Mouse (Mus musculus) inflammation-experienced regulatory T-cells, adult 6 months (primary cell): Measurements from ENCODE around the gene Atp11b. TPM values are rescaled to one million over a fixed set of nuclear protein-coding genes. Genes with fewer than 3 reads are reported as not detected.
A peak's percentile ranks its signal among the peaks of the same experiment; 100 is the strongest.

ENCODE experiments used
- ATAC-seq: one replicate; pipeline ENCODE4 v1.8.0; 2017
- polyA plus RNA-seq, 3 experiments: library from polyadenylated mRNA; unstranded; fragments of 100-300 nt; shearing (Covaris generic); gene quantifications; one replicate each; pipeline ENCODE4 v1.2.1; 2017

Gene Atp11b
- polyA plus RNA-seq = 10 to 100 TPM; 51.2 to 60.5 (median 53.6) TPM

- peak; percentile 87 for ATAC-seq
Measured at GRCm38 (mm10) chr3:35753825-35754767, at the start of gene Atp11b. Gene Atp11b, plus strand, starts transcription at chr3:35754106.

GRCm38 (mm10) chr3:35704328-35704613, 49.6 kb upstream of the Atp11b start:
- no peak for ATAC-seq

DNA sequence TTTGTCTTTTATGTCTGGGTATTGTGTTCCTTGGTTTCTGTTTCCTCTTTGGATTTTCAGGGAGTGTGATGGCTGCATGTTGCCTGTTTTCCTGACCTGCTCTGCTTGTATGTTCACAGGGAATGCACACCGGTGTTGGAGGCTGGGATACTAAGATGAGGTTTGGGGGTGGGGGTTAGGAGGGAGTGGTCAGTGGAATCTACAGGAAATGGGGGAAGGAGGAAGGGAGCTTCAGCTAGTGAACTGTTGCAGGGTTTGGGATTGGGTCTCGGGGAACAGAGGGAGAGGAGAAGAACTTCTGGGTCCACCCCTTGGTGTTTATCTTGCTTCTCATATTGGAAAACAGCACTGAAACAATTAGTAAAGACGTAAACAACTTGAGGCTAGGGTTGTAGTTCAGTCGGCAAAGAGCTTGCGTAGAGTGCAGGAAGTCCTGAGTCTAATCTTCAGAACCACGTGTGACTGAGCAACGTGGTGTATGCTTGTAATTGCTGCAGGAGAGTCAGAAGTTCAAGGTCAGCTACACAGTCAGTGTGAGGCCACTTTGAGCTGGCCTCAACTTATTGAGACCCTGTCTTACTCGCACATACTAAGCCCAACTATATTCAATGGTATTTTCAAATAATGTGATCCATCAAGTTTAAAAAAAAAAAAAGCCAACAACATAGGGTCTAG, 34.2 kb upstream of the Atp11b start:
- no peak for ATAC-seq

DNA sequence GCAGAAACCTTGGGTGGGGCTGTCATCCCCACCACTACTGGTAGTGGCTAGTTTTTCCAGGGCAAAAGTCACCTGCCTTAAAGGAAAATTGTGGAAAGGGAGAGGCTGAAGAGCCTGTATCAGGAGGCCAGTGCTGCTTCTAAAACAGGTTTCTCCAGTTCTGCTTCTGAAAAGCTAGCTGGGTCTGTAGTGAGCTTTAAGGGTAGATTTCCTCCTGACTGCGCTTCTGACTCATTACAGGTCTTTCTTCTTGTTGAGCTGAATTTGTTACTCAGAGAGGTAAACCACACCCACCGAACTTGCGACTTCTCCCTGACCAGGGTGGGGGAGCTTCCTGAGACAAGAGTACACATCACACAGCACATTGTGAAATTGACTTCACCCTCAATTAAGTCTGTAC, 33.1 kb upstream of the Atp11b start:
- peak; percentile 93 for ATAC-seq

DNA sequence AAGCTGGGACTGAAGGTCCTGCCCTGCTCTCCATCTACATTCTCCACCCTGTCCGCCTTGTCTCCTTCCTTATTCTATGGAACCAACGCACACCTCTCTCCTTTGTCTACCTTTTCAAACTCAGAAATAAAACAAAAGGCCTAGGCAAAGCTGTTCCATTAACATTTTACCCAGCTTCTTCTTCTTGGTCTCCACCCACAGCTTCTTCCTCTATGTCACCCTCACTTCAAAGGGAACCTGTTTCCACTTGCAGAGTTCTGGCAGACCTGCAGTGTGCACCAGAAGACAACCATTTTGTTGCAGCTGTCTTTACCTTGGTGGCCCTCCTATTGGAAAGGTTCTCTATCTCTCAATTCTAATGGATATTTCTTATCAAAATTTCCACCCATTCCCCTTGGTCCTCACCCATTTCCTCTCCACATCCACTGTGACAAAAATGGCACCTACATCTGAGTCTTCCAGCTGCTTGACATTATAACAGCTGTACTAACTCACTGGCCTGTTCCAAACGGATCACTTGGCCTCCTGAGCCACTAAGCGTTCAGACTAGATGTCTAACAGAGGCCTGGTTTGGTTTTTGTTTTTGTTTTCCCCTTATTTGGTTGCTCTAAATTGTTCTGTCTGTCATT, 32.0 kb upstream of the Atp11b start:
- ATAC-seq = peak; percentile 59

DNA sequence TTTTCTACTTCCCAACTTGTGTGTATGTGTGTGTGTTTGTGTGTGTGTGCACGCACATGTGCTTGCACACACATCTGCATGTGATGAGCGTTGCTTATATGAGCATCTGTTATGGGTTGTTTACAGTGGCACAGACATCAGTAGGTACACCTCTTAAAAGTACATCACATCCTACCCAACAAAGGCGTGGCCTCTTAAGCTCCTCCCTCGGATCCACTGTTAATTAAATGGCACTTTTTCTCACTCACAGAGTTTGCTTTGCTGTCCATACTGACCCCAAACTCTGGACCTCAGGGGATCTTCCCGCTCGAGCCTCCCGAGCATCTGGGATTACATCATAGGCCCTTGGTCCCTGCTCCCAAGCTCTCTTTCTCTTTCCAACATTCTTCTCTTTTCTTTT, 31.1 kb upstream of the Atp11b start:
- ATAC-seq = no peak

- no peak for ATAC-seq
Measured at GRCm38 (mm10) chr3:35723586-35724322, 30.2 kb upstream of the Atp11b start.

DNA sequence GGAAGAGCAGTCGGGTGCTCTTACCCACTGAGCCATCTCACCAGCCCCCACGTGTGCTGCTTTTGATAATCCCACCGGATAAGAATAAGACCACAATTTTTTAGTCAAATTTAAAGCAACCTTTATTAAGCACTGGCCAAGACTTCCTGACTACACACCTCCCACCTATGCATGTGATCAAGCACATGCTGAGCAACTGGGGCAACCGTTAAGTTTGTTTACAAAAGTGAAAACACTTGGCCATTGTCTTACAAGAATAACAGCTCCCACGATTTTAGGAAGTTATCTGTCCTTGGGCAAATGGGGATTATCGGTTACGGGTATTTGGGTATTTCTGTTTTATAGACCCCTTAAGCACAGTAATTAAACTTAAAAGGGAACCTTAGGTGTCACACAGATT, 28.8 kb upstream of the Atp11b start:
- ATAC-seq = no peak

DNA sequence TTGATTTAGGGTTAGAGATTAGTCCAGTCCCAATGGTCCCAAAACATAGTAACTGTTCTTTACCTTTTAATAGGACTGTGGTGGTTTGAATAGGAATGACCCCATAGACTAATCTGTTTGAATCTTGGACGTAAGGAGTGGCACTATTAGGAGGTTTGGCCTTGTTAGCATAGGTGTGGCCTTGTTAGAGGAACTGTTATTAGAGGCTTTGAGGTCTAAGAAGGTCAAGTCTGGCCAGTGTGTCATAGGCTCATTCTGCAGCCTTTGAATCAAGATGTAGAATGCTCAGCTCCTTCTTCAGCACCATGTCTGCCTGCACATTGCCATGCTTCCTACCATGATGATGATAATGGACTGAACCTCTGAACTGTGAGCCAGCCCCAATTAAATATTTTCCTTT, 27.0 kb upstream of the Atp11b start:
- ATAC-seq = no peak

DNA sequence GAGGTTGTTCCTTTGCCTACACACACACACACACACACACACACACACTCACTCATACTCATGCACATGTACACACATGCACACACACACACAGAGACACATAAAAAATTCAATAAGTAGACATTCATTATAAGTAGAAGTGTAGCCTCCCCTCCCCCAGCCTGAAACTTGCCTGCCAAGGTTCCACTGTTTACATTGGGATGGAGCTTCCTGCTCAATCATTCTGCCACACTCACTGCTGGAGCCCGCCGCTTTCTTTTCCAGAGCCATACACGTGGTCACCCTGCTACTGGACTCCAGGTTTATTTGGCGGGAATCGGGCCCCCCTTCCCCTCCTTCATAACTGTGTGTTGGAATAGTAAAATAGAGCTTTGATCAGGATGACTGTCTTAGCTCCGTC, 24.4 kb upstream of the Atp11b start:
- ATAC-seq = no peak

DNA sequence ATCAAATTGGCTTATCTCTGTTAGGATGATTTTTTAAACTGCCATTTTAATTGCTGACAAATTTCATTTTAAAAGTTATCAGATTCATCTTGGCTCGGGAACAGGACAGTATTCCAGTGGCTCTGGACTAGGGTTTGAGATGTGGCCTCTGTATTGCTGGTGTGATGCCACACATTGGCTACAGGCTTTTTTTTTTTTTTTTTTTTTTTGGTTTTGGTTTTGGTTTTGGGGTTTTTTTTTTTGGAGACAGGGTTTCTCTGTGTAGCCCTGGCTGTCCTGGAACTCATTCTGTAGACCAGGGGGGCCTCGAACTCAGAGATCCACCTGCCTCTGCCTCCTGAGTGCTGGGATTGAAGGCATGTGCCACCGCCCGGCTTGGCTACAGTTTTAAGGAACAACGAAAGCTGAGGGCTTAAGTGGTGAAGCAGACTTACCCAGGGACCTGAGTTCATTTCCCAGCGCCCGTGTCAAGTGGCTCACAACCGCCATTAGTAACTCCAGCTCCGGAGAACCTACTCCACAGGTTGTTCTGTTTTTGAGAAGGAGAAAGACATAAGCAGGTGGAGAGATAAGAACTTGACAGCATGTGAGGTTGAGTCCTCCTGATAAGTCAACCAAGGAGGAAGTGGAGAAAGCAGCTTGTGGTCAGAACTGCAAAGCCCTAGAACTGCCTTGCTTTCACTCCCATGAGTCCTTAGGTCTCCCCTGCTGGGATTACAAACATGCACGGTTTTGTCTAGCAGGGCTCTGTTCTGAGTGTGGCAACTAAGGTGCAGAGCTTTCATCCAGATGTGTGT, 21.7 kb upstream of the Atp11b start:
- peak; percentile 81 for ATAC-seq

DNA sequence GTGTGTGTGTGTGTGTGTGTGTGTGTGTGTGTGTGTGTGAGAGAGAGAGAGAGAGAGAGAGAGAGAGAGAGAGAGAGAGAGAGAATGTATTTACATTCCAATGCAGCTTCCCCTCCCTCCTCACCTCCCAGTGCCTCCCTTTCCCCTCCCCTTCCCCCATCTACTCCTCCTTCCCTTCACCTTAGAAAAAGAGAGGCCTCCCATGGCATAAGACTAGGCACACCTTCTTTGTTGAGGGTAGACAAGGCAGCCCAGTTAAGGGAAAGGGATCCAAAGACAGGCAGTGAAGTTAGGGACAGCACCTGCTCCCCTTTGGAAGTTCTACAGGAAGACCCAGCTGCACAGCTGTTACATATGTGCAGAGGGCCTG, 21.1 kb upstream of the Atp11b start:
- ATAC-seq = no peak

- ATAC-seq = no peak
Measured at GRCm38 (mm10) chr3:35734509-35734908, 19.4 kb upstream of the Atp11b start.

GRCm38 (mm10) chr3:35738071-35738470, 15.8 kb upstream of the Atp11b start:
- no peak for ATAC-seq

DNA sequence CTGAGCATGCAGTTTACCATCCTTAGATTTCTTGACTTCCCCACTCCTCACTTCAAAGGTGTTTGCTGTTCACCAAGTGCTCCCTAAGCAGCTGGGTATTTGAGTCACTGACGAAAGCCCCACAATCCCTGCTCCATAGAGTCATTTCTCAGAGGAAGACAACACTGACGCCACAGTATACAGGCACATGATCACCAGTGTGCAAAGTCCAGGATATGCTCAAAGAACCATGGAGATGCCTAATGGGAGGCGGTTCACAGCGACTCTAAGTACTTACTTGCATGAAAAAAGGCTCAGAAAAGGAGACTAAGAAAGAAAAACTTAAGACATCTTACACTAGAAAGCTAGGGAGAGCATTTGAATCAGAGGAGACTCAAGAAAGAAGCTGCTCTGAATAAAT, 8.9 kb upstream of the Atp11b start:
- ATAC-seq = no peak

- peak; percentile 94 for ATAC-seq
Measured at GRCm38 (mm10) chr3:35746840-35747456, 7.0 kb upstream of the Atp11b start.

GRCm38 (mm10) chr3:35750286-35750685, 3.6 kb upstream of the Atp11b start:
- no peak for ATAC-seq

DNA sequence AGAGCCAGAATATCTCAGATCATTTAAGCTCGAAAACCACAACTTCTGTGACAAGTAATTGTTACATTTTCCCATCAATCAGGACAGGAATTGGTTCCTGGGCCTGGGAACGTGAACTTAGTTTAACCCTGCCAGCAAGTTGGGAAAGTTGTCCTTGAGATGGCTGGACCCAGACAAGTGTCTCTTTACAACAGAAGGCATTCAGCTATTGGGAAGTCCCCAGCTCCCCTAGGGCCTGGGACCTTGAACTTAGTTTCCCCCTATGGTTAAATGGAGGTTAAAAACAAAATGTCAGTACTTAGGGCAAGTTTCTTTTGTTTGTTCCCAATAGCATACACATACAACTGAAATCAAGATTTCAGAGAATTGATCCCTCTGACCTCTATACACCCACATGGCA, 2.2 kb upstream of the Atp11b start:
- no peak for ATAC-seq

DNA sequence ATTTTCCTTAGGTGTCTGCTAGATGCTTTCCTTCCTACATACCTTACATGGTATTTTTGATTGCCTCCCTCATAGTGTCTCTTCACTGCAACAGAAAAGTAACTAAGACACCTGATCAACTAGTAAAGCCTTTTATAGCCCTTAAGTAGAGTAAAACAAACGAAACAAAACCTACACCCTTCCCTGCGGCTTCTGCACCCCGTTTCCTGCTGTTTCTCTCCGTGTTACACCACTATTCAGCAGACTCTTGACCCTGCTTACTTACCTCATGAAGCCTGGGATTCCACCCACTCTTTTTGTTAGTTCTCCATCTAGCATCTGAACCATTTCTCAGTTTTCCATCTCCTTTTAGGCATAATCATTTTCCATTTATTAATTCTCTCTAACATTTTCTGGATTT, 8.8 kb downstream of the Atp11b start:
- ATAC-seq = peak; percentile 46

DNA sequence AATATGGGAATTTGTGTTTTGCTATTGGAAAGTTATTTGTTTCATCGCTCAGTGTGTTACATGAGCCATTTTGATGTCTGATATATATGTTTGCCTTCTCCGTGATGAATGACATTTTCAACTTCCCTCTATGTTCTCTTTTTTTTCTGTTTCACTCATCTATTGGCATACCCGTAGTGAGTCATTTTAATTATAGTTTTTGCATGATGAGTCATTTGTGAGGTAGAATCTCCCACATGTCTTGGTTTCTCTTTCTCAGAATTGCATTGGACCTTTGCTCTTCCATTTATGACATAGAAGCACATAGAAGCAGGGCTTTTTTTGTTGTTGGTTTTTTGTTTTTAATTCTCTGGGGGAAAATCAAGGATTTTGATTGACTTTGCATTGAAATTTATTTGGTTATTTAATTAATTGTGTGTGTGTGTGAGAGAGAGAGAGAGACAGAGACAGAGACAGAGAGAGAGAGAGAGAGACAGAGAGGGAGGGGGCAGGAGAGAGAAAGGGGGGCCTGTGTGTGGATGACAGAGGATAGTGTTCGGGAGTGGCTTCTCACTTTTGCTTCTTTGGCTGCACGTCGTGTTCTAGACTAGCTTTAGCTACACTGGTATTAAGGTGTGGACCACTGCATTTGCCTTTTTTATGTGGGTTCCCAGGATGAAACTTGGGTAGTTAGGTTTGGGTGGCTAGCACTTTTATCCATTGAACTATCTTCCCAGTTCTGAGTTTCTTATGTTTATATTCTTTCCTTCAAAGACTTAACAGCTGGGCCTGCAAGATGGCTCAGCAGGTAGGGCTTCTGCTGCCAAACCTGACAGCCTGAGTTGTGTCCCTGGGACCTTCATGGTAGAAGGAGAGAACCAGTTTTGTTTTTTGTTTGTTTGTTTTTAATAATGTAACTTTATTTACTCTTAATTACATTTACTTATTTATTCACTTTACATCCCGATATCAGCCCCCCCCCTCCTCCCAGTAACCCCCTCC, 11.0 kb downstream of the Atp11b start:
- ATAC-seq = peak; percentile 86
